Mouse (Mus musculus) layer of hippocampus, adult 9-10 months (tissue): ENCODE data around the gene Lacc1.
"Not testable (repeated sequence)": the region's sequence is repeated elsewhere in the genome, so short reads cannot be mapped to it uniquely, and the experiment has no call there.

Source experiments
- DNase-seq: peaks from one replicate; pipeline ENCODE4 v3.0.0; 2022; ENCODE audit warnings: low spot score

Lacc1 gene

DNA sequence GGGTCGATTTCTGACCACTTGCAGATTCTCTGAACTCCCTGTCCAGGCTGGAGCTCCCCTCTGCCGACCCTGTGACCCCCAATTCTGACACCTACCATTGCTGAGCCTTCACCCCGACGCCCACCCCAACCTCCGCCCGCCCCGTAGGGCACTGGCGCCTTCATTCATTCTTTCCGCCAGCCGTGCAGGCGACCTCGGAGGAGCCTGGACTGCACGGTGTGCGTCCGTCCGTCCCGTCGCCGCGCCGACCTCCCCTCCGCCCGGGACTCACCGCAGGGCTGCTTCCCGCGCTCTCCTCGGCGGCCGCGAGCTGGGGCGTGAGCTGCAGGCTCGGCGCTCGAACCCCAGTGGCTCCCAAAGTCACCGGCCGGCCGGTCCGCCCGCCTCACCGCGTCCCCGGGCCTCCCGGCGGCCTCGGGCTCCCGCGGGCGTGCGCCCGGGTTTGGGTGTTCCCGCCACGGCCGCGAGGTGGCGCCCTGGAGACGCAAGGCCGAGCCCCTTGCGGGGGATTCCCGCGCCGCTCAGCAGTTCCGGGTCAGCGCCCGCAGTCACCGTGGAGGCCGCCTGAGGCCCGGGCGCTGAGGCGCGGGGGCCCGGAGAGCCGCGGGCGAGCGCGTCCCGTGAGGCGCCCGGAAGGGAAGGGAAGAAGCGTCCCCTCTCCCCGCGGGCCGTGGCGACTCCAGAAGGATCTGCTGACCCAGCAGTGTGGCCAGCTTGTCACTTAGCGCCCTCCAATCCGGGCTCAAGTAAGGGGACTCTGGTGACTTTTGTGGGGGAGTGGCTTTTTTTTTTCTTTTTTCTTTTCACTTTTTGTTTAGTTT, at the start of gene Lacc1, which contains the start of gene Ccdc122:
Lacc1 (minus strand) TSS at position 679 of the 821 bp plus-strand sequence.
Ccdc122 (plus strand) TSS at position 547 of the 821 bp plus-strand sequence.
- DNase-seq = no peak

DNA sequence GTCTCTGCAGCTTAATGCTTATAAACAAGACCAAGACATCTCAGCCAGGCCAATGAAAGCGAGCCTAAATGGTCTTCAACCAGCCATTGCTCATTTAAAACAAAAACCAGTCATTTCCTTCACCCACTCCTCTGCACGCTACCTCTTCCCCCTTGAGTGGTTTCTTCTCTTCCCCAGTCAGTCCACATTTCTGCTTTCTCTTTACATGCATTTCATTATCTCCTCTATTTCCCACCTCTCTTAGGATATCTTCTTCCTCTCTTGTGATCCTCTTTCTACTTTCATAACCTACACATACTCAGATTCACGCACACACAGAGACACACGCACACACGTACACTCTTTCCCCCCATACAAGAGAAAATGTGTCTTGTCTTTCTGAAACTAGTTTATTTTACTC, 44.5 kb upstream of the Lacc1 start:
- no peak for DNase-seq

DNA sequence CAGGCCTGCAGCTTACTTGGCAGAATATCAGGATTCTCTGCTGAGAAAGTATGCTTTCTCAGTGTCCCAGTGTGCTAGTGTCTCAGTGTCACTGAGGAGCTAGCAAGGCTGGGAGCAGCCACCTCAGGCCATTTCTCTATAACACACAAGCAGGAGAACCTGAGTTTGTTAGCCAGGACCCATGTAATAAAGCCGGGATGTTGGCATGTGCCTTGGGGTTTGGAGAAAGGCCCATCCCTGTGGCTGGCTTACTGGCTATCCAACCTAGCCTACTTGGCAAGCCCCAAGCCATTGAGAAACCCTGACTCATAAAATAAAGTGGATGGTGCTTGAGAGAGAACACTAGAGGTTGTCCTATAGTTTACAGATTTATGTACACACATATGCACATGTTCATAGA, 32.7 kb upstream of the Lacc1 start:
- DNase-seq = no peak

DNA sequence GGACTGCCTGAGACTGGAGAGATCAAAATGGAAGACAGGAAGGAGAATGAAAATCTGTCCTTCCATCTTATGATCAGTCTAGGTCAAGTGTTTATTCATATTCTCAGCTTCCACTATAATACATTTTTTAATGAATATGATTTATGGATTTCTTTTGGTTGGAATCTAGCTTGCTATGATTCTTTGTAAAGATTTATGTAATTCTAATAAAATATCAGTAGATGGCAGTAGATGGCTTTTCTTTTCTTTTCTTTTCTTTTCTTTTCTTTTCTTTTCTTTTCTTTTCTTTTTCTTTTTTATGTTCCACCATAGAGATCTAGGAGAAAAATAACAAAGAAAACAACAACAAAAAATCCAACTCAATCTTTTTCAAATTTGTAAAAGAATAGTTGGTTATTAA, 16.6 kb upstream of the Lacc1 start:
- no peak for DNase-seq

DNA sequence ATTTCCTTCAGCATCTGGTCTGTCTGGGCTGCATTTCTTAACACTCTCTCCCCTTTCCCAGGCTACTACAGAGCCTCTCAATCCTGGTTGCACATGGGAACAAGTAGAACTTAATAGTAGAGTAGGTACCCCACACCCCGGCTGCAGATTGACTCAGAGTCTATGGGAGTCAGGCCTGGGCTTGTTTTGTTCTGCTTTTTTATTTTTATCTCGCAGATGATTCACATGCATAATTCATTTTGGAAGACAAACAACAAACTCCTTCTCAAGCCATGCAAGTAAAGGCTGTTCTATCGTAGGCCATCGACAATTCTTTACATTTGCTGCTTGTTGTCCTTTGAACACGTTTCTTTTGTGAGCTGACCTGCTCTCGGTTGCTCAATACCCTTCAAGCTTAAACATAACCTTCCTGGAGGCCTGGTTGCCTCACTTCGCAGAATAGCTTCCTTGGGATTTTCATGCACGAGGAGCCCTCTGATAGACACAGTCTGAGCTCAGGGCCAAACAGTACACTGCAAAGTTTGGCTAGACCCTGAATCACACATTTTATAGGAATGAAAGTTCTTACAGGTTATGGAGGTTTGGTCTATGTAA, 1.2 kb upstream of the Lacc1 start:
- no peak for DNase-seq

DNA sequence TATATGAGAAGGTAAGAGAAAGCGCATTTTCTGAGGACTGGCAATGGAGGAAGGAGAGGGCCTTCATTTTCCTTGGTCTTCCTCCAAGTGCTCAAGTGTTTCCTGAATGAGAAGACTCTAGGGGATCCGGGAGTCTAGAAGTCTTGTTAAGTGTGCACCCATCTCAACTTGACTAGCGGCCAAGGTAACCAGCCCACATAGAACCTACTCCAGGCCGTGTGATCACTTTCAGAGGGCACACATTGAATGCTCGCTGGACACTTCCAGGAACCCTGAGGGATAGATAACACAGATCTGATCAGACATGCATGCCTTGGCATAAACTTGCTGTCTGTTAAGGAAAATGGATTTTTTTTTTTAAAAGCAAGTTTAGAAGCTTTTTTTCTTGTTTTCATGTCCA, 626 bp upstream of the Lacc1 start:
- DNase-seq = no peak

DNA sequence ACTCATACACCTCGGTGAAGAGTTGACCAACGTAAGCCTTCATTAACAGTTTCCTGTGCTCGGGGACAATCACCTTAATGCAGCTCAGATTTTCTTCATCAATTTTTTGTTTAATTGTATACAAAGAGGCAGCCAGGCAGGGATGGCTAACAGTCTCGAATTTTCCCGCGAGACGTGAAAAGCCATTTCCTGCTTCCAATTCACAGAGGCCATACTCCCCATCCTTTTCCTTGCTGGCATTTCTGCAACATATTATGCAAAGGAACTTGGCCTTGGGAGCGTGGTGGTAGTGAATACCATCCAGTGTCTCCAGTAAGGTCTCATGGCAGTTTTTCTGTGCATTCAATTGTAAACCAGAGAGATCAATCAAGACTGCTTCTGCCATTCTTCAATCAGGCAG, 1.7 kb downstream of the Lacc1 start:
- no peak for DNase-seq

DNA sequence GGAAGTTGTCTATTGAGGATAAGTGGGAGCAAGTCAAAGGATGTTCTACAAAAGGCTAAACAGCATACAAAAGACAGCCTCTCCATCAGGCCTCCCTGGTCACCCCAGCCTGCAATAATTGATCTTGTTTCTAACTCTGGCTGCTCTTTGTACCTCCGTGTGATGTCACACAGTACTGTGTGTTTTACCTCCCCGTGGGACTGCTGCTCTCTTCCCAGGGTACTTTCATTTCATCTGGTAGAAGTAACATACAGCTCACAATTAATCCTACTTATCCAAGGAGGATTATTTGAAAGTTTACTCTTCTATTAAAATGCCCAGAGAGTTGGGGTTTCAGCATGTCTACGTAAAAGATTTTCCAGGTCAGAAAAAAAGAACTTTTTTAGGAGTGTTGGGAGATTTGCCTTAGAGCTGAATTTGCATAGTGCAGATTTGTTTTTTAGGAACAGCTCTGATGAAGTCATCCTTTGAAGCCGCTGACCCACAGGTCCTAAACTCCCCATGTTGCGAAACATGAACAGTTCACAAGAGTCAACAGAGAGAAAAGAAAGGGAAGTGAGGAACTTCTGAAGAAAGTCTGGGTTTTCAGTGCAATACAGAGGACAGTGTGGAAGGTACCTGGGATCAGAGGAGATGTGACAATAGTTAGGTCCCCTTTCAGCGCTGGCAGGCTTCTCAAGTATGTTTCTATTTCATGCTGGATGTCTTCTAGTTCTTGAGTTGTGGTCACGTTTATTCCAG, 2.4 kb downstream of the Lacc1 start:
- no peak for DNase-seq

DNA sequence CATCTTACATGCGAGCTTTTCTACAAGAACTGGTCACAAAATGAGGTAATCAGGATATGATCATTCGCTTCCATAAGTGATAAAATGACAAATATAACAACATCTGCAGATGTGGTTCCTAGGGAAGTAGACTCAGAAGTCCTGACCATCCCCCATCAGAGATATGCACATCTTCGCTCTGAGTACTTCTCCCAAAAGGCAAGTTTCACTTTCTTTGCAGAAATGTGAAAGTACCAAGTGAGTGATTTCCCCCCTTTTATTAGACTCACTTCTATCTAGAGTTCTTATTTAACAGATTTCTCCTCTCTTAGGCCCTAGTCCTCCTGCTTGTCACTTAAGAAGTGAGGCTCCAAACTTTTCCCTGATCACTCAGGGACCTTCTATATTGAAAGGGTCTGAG, 3.3 kb downstream of the Lacc1 start:
- no peak for DNase-seq

DNA sequence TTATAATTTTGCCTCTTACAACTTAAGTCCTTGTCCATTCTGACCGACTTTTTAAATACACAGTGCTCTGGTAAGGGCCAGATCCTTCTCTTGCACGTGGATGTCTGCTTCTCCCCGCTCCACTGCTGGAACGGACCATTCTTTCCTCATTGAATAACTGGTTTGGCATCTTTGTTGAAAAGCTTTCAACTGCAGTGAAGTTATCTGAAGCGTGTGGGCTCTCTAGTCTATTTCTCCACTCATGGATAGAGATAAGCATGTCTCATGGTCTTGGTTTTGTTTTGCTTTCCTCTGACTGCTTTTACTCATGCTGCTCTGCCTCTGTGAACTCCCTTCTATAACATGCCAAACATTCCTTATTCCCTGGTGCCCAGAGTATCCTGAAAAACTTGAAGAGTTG, 4.3 kb downstream of the Lacc1 start:
- no peak for DNase-seq

DNA sequence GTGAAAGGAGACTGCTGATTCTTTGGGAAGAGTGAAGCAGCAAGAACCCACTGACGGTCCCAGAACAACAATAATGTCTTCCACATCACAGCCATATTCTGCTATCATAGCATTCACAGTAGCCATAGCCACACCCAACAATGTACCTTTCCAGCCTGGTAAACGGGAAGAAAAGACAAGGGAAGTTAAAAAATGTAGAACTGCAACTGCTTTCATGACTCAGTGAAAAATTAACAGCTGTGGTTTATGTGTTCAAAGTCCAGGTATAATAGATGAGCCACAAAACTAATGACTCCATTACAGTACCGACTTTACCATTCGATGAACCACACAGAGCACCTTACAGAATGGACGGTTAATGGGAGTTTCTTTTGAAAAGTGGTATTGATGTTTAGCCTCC, 5.9 kb downstream of the Lacc1 start:
- DNase-seq = no peak

DNA sequence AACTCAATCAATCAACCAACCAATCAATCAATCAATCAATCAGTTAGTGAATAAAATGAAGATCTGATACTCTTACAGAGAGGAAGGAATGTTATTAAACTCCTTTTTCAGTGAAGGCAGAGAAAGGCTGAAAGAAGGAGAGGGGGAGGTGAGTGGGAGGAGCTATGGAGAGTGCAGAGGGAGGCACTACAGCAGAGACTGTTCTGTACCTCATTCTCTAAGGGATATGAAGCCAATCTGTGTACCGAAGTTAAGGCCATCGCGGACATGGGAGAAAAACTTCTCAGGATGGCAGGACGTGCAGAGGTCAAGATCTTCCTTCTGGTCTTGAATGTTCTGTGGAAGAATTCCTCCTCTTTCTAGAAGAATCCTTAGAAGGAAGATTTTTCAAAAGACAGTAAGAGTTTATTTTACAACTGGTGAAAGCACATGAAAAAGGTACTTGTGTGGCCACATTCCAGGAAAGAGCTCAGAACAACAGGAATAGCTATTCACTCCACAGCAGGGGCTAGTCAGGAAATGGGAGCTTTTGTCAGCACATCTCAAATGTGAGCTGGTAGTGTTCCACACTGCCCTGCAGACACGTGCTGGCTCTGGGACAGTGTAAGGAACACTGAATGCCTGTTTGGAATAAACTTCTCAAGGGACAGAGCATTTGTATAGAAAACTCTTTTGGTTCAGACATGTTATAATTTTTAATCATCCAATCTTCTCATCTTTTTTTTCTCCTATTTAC, 7.2 kb downstream of the Lacc1 start:
- DNase-seq = no peak

DNA sequence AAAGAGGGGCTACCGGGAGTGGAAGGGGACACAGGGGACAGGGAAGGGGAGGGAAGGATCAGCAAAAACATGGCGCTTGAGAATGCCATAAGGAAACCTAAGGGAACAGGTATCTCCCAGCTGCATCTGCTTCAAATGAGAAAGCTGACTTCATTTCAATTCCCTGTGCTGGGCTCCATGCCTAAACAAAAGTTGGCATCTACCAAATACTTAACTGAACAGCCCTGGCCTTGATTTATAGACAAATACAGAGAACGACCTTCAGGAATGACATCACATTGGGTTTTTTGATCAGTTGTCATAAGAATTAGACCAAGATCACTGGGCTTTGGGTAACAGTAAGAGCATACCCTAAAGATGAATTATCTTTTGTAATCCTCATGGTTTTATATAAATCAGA, 12.2 kb downstream of the Lacc1 start:
- DNase-seq = no peak

DNA sequence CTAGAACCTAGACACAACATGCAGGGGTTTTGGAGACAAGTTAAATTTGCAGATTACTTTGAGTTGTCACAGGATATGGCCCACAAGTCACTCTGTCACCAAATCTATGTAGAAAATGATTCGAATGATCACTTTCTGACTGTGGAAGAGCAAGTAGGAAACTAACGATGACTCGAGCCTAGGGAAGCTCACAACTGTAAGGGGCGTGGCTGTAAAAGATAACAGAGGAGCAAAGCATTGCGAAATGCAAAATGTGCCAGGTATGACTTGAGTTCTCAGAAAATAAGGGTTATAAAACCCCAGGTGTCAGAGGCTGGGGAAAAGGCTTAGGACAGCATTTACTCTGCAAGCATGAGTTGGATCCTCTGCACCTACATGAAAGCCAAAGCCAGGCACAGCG, 19.5 kb downstream of the Lacc1 start:
- DNase-seq = no peak

DNA sequence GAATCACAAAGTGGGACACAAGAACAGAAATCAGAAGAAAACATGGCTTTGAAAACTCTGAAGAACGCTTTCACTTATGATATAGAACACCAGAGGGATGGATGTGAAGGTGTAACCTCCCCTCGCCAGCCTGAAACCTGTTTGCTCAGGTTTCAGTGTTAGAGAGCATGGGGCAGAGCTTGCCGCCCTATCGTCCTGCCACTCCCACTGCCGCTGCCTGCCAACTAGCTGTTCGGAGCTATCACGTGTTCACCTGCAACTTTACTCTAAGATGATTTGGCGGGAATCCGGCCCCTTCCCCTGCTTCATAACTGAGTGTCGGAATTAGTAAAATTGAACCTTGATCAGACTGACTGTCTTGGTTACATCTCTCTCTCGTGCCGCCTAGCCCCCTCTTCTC, 19.9 kb downstream of the Lacc1 start:
- DNase-seq = not testable (repeated sequence)

DNA sequence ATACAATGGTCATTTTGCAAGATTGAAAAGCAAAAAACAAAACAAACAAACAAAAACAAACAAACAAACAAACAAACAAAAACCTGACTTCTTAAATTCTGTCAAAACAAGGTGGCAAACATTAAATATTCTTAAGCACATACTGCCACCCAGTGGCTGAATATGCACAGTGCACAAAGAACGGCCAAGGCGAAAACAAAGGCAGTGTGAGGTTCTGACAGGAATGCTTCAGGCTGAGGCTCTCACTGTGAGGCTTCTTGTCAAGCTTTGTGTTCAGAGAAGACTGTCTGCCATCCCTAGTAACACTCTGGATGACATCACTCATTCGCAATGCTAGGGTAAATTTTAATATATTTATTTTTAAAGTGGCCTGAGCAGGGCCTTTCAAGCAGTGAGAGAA, 24.9 kb downstream of the Lacc1 start:
- DNase-seq = peak; percentile 76

DNA sequence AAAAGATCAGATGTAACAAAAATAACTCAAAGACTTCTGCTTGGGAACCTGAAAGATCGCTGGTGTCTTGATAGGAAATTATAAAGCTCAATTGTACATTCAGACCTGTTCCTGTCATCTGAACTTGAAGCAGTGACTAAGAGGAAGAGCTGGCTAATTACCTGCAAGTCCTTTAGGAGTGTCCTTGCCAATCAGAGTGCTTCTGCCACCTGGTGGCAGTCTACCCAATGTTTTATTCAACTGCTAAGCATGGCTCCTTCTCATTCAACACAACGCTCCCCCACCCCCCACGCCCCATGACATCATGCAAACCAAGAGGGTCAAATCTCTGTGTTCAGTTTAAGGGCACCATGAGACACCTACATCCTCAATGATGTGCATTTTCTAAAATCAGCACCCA, 28.5 kb downstream of the Lacc1 start:
- DNase-seq = peak; percentile 53

DNA sequence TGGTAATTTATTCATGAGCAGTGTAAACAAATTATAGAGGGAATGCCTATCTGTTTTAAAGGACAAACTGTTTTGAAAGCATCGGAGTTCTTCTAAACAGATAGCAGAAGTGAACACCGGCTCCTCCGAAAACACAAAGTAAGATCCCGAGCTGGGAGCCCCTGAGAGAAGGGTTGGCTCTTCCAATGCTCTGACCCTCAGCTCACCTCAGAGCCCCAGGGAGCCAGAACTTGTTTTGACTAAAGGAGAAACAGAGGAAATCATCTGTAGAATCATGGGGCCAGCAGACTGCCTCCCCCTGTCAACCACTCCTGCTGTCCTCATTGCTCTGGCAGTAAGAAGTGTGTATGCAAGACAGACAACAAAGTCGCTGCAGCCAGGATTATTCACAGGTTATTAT, 31.1 kb downstream of the Lacc1 start:
- no peak for DNase-seq

DNA sequence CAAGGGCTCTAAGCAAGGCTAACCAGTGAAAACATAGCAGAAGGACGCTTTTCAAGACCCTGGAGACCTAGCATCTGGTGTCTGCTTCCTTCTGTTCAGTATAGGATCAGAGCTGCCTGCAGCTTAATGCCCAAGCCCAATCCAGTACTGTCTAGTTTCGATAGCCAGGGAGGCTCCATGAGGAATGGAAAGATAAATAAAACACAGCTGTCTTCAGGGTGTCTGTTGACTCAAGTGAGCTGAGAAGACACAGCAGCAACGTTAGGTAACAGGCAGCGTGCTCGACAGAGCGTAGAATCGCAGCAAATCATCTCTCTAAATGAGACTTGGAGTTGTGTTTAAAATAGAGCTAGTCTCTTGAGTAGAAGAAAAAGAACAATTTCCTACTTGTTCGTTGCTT, 32.0 kb downstream of the Lacc1 start:
- no peak for DNase-seq

DNA sequence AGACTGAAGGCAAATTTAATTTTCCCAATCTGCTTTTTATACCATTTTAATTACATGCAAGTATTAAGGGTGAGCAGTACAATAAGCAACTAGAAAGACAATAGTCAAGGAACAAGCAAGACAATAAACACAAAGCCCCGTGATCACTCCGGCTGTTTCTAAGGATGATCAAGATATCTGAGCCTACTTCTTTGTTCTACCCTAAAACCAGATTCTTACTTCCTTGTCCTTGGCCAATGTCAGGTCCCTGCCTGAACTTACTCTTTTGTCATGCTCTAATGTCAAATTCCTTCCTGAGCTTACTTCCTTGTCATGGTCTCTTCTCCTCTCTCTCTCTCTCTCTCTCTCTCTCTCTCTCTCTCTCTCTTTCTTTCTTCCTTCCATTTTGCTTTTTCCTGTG, 46.4 kb downstream of the Lacc1 start:
- not testable (repeated sequence) for DNase-seq

DNA sequence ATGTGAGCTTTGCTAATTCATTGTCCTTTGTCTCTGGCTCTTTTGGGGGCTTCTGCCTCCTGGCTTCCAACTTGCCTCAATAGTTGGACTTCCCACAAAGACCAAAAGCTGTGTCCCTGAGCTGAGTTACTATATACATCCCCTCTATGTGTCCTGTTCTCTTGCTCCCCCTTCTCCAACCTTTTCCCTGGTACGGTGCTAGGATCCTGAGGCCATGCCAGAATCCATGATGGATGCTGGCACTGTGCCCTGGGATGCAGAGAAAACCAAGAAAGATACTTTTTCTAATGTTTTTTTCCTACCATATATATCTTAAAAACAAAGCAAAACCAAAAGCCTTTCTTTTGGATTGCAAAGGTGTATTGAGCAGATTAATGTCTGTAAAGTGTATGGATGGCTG, 54.9 kb downstream of the Lacc1 start:
- no peak for DNase-seq

DNA sequence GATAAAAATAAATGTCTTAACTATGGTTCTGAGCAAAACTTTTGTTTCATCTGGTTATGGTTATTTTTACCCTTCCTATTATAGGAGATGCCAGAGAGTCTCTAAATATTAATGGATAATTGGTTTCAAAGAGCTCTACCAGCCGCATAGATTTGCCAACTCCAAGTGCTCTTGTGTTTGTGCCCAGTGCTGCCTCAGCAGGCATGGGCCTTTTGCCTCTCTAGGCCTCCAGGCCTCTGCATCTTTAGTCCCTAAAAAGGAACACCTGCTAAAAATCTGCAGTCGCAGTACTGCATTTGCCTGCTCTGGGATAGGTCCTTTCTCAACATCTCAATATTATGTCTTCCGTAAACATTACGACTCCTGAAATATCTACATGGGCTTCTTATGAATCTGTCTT, 55.5 kb downstream of the Lacc1 start:
- no peak for DNase-seq
